Mouse (Mus musculus) liver, embryonic 11.5 days (tissue): Measurements from ENCODE around the gene Epb41l2. TPM values are rescaled to one million over a fixed set of nuclear protein-coding genes. Genes with fewer than 3 reads are reported as not detected.
A peak's percentile ranks its signal among the peaks of the same experiment; 100 is the strongest.

ENCODE experiments used
- ATAC-seq: fragments of 200-750 bp; cut with Nextera tagmentation; replicated peaks from 2 replicates; pipeline ENCODE4 v1.8.0; 2017; ENCODE audit warnings: moderate number of reproducible peaks, mild to moderate bottlenecking, moderate TSS enrichment, moderate library complexity; ENCODE audit not compliant: low FRiP score
- DNase-seq: peaks from one replicate; pipeline ENCODE4 v3.0.0-alpha.2; 2017; ENCODE audit warnings: low spot score
- H3K27ac ChIP-seq: fragments of 300-500 bp; sonication (generic); 2 replicates; pipeline ENCODE4 v1.5.1; 2014; ENCODE audit warnings: mild to moderate bottlenecking, low read depth, low read length, control low read depth
- H3K27me3 ChIP-seq: fragments of 300-500 bp; sonication (generic); replicated peaks from 2 replicates; pipeline ENCODE4 v1.6.1; 2014; ENCODE audit warnings: low read length, mixed read lengths; ENCODE audit not compliant: control insufficient read depth, insufficient read depth
- H3K36me3 ChIP-seq: fragments of 300-500 bp; sonication (generic); 2 replicates; pipeline ENCODE4 v1.6.1; 2014; ENCODE audit warnings: mild to moderate bottlenecking, low read length, moderate library complexity, mixed read lengths; ENCODE audit not compliant: control insufficient read depth, insufficient read depth
- H3K4me1 ChIP-seq: fragments of 300-500 bp; sonication (generic); replicated peaks from 2 replicates; pipeline ENCODE4 v1.6.1; 2014; ENCODE audit warnings: low read length, mixed read lengths; ENCODE audit not compliant: control insufficient read depth, insufficient read depth
- H3K4me2 ChIP-seq: fragments of 300-500 bp; sonication (generic); 2 replicates; pipeline ENCODE4 v1.6.1; 2014; ENCODE audit warnings: mild to moderate bottlenecking, control low read depth, moderate library complexity
- H3K4me3 ChIP-seq: fragments of 300-500 bp; sonication (generic); 2 replicates; pipeline ENCODE4 v1.5.1; 2014; ENCODE audit warnings: low read depth, low read length, control low read depth
- H3K9ac ChIP-seq: fragments of 300-500 bp; sonication (generic); 2 replicates; pipeline ENCODE4 v1.6.1; 2014; ENCODE audit warnings: low read depth, low read length, control low read depth
- H3K9me3 ChIP-seq: fragments of 300-500 bp; sonication (generic); 2 replicates; pipeline ENCODE4 v1.6.1; 2016; ENCODE audit warnings: low read length, inconsistent platforms, mixed read lengths; ENCODE audit not compliant: control insufficient read depth
- WGBS: fragments of 180-500 bp; shearing (Covaris S2); extraction: QIAGEN DNeasy Blood & Tissue Kit; methylation state at CpG from one replicate; pipeline ENCODE4 v1.1.7; 2014; 5-methylcytosine and 5-hydroxymethylcytosine counted together
- polyA plus RNA-seq: library from polyadenylated mRNA; unstranded; fragments of >200 nt; fragmentation: Nextera tagmentation; extraction: Ambion mirVana; gene quantifications from 2 replicates; pipeline ENCODE4 v1.2.1, GENCODE M21; 2014

Gene Epb41l2
- polyA plus RNA-seq, 1 experiment from 2014 or later: 31.1 TPM

DNA sequence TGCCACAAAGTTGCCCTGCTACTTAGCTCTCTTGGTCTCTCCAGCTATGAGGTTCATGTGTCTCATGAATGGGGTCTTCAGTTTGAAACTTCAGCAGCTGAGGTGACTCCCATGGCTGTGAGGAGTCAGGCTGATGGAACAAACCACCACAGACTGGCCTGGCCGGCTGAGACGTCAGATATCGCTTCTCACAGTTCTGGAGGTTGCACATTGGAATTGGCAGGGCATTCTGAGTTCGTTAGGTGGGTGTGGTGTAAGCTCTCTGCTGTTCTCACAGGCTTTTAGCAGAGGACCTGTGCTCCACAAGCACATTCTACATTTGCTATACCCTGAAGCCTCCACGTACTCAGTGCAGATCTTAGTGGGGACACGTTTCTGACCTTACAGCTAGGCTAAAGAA, 71.3 kb downstream of the Epb41l2 start:
- H3K27ac ChIP-seq: no peak overlapping the region
- no peak overlapping the region for H3K9ac ChIP-seq
- no peak overlapping the region for H3K4me2 ChIP-seq
- peaks cover 26% of the 10 kb centered on the region for H3K4me1 ChIP-seq
- H3K36me3 ChIP-seq: no peaks in the 10 kb centered on the region
- no peaks in the 10 kb centered on the region for H3K9me3 ChIP-seq
- DNase-seq (no peak), ATAC-seq (peak; percentile 68)
- H3K27me3 ChIP-seq: no peaks in the 10 kb centered on the region
- H3K4me3 ChIP-seq: no peak overlapping the region
- 31% methylated on average over 6 of the region's 6 CpGs for WGBS

- no peak overlapping the region for H3K4me2 ChIP-seq
- H3K27ac ChIP-seq: no peak overlapping the region
- peaks cover 17% of the 10 kb centered on the region for H3K4me1 ChIP-seq
- no peaks in the 10 kb centered on the region for H3K36me3 ChIP-seq
- WGBS: 46% methylated on average over 10 of the region's 10 CpGs
- H3K9ac ChIP-seq: no peak overlapping the region
- ATAC-seq: no peak
- no peak for DNase-seq
- no peaks in the 10 kb centered on the region for H3K9me3 ChIP-seq
- H3K4me3 ChIP-seq: no peak overlapping the region
- H3K27me3 ChIP-seq: no peaks in the 10 kb centered on the region
These were observed 72.8 kb downstream of the Epb41l2 start for GRCm38 (mm10) chr10:25432351-25432750.

DNA sequence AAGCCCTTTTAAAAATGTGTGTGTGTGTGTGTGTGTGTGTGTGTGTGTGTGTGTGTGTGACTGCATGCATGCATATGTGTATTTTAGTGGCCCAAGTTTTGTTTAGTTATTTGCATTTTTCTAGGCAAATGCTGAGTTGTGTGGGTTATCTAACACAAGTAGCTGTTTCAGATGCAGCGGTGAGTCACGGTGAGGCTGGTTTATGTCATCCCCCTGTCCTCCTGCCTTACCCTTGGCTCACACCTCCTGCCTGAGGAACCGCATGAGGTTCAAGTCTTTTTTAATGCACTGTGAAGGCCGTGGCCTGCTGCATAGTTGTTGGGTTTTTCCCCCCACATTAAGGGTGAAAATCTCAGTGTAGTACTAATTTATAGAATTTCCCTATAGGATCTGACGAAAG, 73.3 kb downstream of the Epb41l2 start:
- no peaks in the 10 kb centered on the region for H3K36me3 ChIP-seq
- no peak for ATAC-seq
- peaks cover 11% of the 10 kb centered on the region for H3K4me1 ChIP-seq
- no peaks in the 10 kb centered on the region for H3K27me3 ChIP-seq
- no peak overlapping the region for H3K4me2 ChIP-seq
- WGBS: 39% methylated on average over 5 of the region's 5 CpGs
- H3K9ac ChIP-seq: no peak overlapping the region
- no peak for DNase-seq
- no peak overlapping the region for H3K4me3 ChIP-seq
- no peak overlapping the region for H3K27ac ChIP-seq
- H3K9me3 ChIP-seq: no peaks in the 10 kb centered on the region

DNA sequence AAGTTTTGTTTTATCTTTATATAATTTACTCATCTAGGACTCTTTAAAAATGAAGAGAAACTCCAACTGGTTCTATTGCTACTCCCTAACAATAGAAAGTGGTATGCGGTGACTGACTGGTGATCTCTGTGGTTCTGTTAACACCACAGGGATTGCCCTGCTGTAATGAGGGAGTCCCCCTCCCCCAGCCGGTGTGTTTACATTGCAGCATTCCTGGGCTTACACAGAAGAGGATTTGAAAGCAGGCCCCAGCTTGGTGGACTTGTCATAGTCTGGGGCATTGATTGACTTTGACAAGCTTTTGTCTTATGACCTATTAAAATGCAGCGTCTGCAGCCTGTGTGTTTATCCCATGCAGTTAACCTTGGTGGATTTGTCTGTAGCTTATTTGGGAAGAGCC, 73.9 kb downstream of the Epb41l2 start:
- H3K4me2 ChIP-seq: no peak overlapping the region
- no peak for ATAC-seq
- H3K4me1 ChIP-seq: peaks cover 10% of the 10 kb centered on the region

DNA sequence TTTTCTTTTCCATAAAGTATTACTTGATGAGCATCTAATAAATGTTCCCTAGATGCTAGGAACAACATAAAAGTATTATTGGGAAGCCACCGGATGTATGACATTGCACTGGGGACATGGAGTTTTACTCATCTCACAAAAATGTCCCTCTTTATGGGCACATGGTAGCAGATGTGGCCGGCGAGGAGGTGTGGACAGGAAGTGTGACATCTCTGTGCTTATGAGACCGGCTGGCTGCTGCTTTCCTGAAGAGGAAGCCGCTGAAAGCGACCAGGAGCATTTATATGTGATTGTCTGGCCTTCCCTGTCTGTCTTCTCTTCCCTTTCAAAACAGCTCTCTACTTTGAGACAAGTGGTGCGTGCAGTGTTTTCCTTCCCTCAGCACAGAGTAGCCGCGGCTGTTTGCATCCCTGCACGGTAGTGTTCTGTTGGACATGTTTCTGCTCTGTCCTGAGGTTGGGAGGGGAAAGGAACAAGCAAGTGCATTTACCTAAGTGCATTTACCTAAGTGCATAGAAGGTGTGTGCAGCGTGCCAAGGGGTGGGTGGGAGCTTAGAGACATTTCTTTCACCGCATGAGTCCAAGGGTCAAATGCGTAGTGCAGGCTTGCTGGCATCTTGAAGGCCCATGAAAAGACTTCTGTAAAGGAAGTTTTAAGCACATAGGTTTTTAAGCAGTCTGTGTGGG, 74.9 kb downstream of the Epb41l2 start:
- WGBS: 40% methylated on average over 13 of the region's 13 CpGs
- no peak for DNase-seq
- no peaks in the 10 kb centered on the region for H3K9me3 ChIP-seq
- no peak overlapping the region for H3K9ac ChIP-seq
- no peaks in the 10 kb centered on the region for H3K27me3 ChIP-seq
- H3K36me3 ChIP-seq: no peaks in the 10 kb centered on the region
- H3K4me2 ChIP-seq: peak overlapping the region; percentile 15; the same call in 1 of the 2 replicates
- no peak overlapping the region for H3K4me3 ChIP-seq
- H3K4me1 ChIP-seq: peaks cover 8% of the 10 kb centered on the region
- no peak for ATAC-seq
- 0 out of 2 replicates have a peak overlapping the region, but pooled peaks have one; percentile 1 for H3K27ac ChIP-seq

More for the DNA sequence above, 73.9 kb downstream of the Epb41l2 start:
- H3K36me3 ChIP-seq: no peaks in the 10 kb centered on the region
- no peak overlapping the region for H3K4me3 ChIP-seq
- H3K27ac ChIP-seq: no peak overlapping the region
- no peak overlapping the region for H3K9ac ChIP-seq
- H3K9me3 ChIP-seq: no peaks in the 10 kb centered on the region
- 36% methylated on average over 3 of the region's 3 CpGs for WGBS
- no peak for DNase-seq
- no peaks in the 10 kb centered on the region for H3K27me3 ChIP-seq

GRCm38 (mm10) chr10:25436703-25437401, 77.3 kb downstream of the Epb41l2 start:
- Histone ChIP-seq H3K4me1 (peaks cover 3% of the 10 kb centered on the region; the same call in 1 of the 2 replicates), H3K27ac (no peak overlapping the region)

DNA sequence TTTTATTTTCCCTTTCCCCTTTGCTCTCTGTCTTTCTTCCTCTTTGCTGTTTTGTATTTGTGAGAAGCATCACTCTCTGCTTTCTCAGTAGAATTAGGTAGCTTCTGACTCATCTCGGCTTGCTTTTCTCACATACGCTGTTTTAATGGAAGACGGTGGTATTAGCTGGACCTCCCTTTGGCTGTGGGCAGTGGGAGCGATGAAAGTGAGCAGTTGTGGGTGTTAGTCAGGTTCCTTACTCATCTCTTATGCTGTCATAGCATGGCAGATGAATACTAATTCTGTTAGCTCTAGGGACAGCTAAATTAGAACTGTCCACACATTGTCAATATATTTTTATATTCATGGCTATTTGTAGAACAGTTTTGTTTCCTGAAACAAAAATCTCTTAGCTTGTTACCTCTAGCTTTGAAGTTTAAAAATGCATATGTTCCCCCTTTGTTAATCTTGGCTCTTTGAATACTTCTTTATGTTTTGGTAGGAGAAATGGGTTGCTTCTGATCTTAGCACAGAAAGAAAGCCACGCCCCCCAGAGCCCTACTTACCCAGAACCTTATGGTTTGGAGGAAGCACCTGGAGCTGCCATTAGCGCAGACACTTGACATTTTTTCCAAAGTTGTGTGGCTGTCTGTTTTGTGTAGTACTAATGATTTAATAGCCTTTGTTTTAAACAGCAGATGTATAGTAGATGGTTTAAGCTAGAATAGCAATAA, 78.1 kb downstream of the Epb41l2 start:
- peaks cover 3% of the 10 kb centered on the region; the same call in 1 of the 2 replicates for H3K4me1 ChIP-seq
- no peak for ATAC-seq

More at GRCm38 (mm10) chr10:25436703-25437401, 77.3 kb downstream of the Epb41l2 start:
- ATAC-seq (no peak), DNase-seq (no peak)
- H3K4me2 ChIP-seq: no peak overlapping the region
- 81% methylated on average over 6 of the region's 6 CpGs for whole genome bisulfite sequencing
- no peaks in the 10 kb centered on the region for H3K9me3 ChIP-seq
- no peak overlapping the region for H3K4me3 ChIP-seq
- H3K36me3 ChIP-seq: no peaks in the 10 kb centered on the region
- no peaks in the 10 kb centered on the region for H3K27me3 ChIP-seq
- no peak overlapping the region for H3K9ac ChIP-seq

DNA sequence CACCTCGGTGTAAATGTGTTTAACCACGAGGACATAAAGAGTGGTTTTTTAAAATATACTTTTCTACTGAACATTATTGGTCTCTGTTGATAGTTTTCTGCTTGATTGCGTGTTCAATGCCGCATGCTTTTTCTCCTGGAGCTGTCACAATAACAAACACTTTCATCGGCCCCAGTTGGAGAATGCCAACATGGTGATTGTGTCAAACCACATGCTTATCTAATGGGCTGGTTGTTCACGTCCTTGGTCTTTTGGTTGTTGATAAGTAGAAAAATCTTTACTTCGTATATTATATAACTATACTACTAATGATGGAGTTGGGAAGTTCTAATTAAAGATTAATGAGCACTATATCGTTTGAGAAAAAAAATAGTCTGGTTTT, 78.7 kb downstream of the Epb41l2 start:
- Histone ChIP-seq H3K4me2 (no peak overlapping the region), H3K9me3 (no peaks in the 10 kb centered on the region), H3K27me3 (no peaks in the 10 kb centered on the region), H3K27ac (no peak overlapping the region), H3K9ac (no peak overlapping the region), H3K4me1 (peaks cover 3% of the 10 kb centered on the region; the same call in 1 of the 2 replicates), H3K36me3 (no peaks in the 10 kb centered on the region), H3K4me3 (no peak overlapping the region)
- WGBS: 70% methylated on average over 8 of the region's 8 CpGs
- DNase-seq: no peak
- ATAC-seq: no peak

More for the DNA sequence above, 78.1 kb downstream of the Epb41l2 start:
- no peak overlapping the region for H3K4me2 ChIP-seq
- no peaks in the 10 kb centered on the region for H3K36me3 ChIP-seq
- H3K9me3 ChIP-seq: no peaks in the 10 kb centered on the region
- H3K9ac ChIP-seq: no peak overlapping the region
- DNase-seq: no peak
- no peak overlapping the region for H3K27ac ChIP-seq
- WGBS: 84% methylated on average over 6 of the region's 6 CpGs
- no peaks in the 10 kb centered on the region for H3K27me3 ChIP-seq
- H3K4me3 ChIP-seq: no peak overlapping the region
